Comparison of ENCODE assay signal across 9 mouse cellular contexts in the genomic region with DNA sequence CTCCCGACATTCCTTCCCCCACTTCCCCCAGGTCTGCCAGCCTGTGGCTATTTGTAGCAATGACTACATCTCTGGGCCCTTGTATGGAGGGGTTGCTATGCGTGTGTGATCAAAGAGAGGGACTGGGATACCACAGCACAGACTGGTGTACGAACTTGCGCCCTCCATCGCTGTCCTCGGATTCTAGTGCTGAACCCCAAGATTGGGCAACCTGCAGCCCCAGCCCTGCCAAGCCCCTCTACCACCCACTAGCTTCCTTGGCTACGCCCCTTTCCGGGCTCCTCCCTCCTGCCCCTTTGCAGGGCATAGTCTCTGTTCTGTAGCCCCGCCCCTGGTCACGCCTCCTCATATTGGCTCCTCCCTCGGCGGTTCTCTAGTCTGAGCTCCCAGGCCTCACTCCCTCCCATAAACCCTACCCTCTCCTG. TPM values are rescaled to one million over a fixed set of nuclear protein-coding genes. Genes with fewer than 3 reads are reported as not detected.
DNase-seq lines count a peak whose midpoint lies in the region; ATAC-seq and TF ChIP-seq lines count a peak whose summit lies in the region.
"Had no signal": no experiment of that assay in that cellular context is flagged by ENCODE, and none has a peak within 500 bp of the region (broad histone marks: within the 10 kb centered on the region; RNA-seq: fewer than 3 reads in every experiment).

A gene (plus strand): TSS at position 406 of the 425 bp plus-strand sequence.

- no peaks in the 10 kb centered on the region for H3K9me3 ChIP-seq in hindbrain, embryonic 11.5 days (ENCODE audit: control insufficient read depth, low read length)

- no peak for TF ChIP-seq CTCF in Patski (IDR thresholded peaks at IDR 0.05)

- peaks cover 16% of the 10 kb centered on the region for H3K4me1 ChIP-seq in hindbrain, embryonic 11.5 days (replicated peaks; ENCODE audit: control insufficient read depth, insufficient read depth, low read length)

- DNase-seq in Patski (ENCODE audit: low read depth, low spot score) = no peak
- peak; percentile 98 for DNase-seq in cerebellum, adult 9-11 months
- peak; percentile 90 for DNase-seq in frontal cortex, postnatal 10 days (ENCODE audit: low spot score in 2 of 2)
- DNase-seq in hindbrain, embryonic 11.5 days (ENCODE audit: low spot score) = peak; percentile 90
- peak; percentile 73 to 74 for DNase-seq in layer of hippocampus, postnatal 25 days (ENCODE audit: extremely low spot score in 1 of 2, low spot score in 1 of 2)
- DNase-seq in lung, postnatal 10 days = peak; percentile 90
- DNase-seq in retina, embryonic 14.5 days (ENCODE audit: low spot score) = peak; percentile 93
- DNase-seq in urinary bladder, postnatal 36 days (ENCODE audit: low spot score in 2 of 2) = peak; percentile 32 to 58

- H3K9ac ChIP-seq in hindbrain, embryonic 11.5 days (ENCODE audit: low read depth, low read length) = peak within 1 kb of the TSS; percentile 77

- peak within 1 kb of the TSS; percentile 87 for H3K4me2 ChIP-seq in hindbrain, embryonic 11.5 days (replicated peaks; ENCODE audit: low read depth, low read length)

- H3K4me3 ChIP-seq in hindbrain, embryonic 11.5 days (ENCODE audit: low read depth, low read length) = peak within 1 kb of the TSS; percentile 73

- POLR2A ChIA-PET in Patski (lab: Charles Lee) = interaction anchor here (0.6 kb wide), 1 partner anchor 198 kb away, joined by 3 read pairs; no protein-coding TSS in a partner anchor

- H3K36me3 ChIP-seq in hindbrain, embryonic 11.5 days (ENCODE audit: control insufficient read depth, insufficient read depth, low read length) = no peaks in the 10 kb centered on the region

- peaks cover 14% of the 10 kb centered on the region for H3K27me3 ChIP-seq in Patski
- no peaks in the 10 kb centered on the region for H3K27me3 ChIP-seq in hindbrain, embryonic 11.5 days (ENCODE audit: control insufficient read depth, insufficient read depth, low read length)

- in situ Hi-C loops in Patski (cut with MboI; ENCODE audit: low pct_unique_long_range_greater_than_20kb) = no loop called here

- under 1% methylated on average over 12 of the region's 12 CpGs for WGBS in hindbrain, embryonic 11.5 days

- ATAC-seq in Patski = peak; percentile 73
- ATAC-seq in hindbrain, embryonic 11.5 days (ENCODE audit: low FRiP score) = peak; percentile 85

- peak within 1 kb of the TSS; percentile 88 for H3K27ac ChIP-seq in hindbrain, embryonic 11.5 days (ENCODE audit: low read depth, low read length)
- H3K27ac ChIP-seq: macrophage had no signal

- CTCF ChIA-PET in Patski (lab: Charles Lee) = no interaction called here

RNA-seq across cellular contexts. Expression of the gene that starts here (rescaled TPM):
- polyA plus RNA-seq in Patski (2021) = 1.8 TPM
- 0.84 and 1.0 TPM in 2 replicates for polyA plus RNA-seq in hindbrain, embryonic 11.5 days (2014; fragmentation: Nextera tagmentation; extraction: Ambion mirVana)
- total RNA-seq in layer of hippocampus, postnatal 25 days (2021) = 100 to 1,000 TPM; 294 to 322 TPM
- polyA plus RNA-seq: macrophage had no signal
